Mouse (Mus musculus) intestine, postnatal 0 days (tissue): ENCODE data around the gene Angptl8. TPM values are rescaled to one million over a fixed set of nuclear protein-coding genes. Genes with fewer than 3 reads are reported as not detected.

Experiments
- ATAC-seq: fragments of 200-750 bp; cut with Nextera tagmentation; 2 replicates; pipeline ENCODE4 v1.8.0; 2017; ENCODE audit warnings: mild to moderate bottlenecking, moderate TSS enrichment, moderate library complexity
- H3K27ac ChIP-seq: fragments of 300-500 bp; sonication (generic); 2 replicates; pipeline ENCODE4 v1.5.1; 2014; ENCODE audit warnings: mild to moderate bottlenecking, low read depth, low read length, moderate library complexity
- H3K27me3 ChIP-seq: fragments of 300-500 bp; sonication (generic); replicated peaks from 2 replicates; pipeline ENCODE4 v1.6.1; 2014; ENCODE audit warnings: low read length, mixed read lengths; ENCODE audit not compliant: control insufficient read depth, insufficient read depth
- H3K36me3 ChIP-seq: fragments of 300-500 bp; sonication (generic); 2 replicates; pipeline ENCODE4 v1.6.1; 2014; ENCODE audit warnings: mild to moderate bottlenecking, moderate library complexity; ENCODE audit not compliant: control insufficient read depth, insufficient read depth
- H3K4me1 ChIP-seq: fragments of 300-500 bp; sonication (generic); replicated peaks from 2 replicates; pipeline ENCODE4 v1.6.1; 2014; ENCODE audit warnings: antibody characterized with exemption, low read length, mixed read lengths; ENCODE audit not compliant: control insufficient read depth, insufficient read depth
- H3K4me2 ChIP-seq: fragments of 300-500 bp; sonication (generic); replicated peaks from 2 replicates; pipeline ENCODE4 v1.6.1; 2014; ENCODE audit warnings: low read depth, mild to moderate bottlenecking, moderate library complexity
- H3K4me3 ChIP-seq: fragments of 300-500 bp; sonication (generic); 2 replicates; pipeline ENCODE4 v1.5.1; 2014; ENCODE audit warnings: low read depth, low read length
- H3K9ac ChIP-seq: fragments of 300-500 bp; sonication (generic); 2 replicates; pipeline ENCODE4 v1.6.1; 2014; ENCODE audit warnings: mild to moderate bottlenecking, low read depth, low read length
- H3K9me3 ChIP-seq: fragments of 300-500 bp; sonication (generic); 2 replicates; pipeline ENCODE4 v1.6.1; 2016; ENCODE audit warnings: mixed run types; ENCODE audit not compliant: control insufficient read depth
- CTCF ChIP-seq: sonication (generic); IDR thresholded peaks from 2 replicates; pipeline ENCODE4 v1.5.1; 2016; ENCODE audit warnings: low read depth, mild to moderate bottlenecking, control low read depth, antibody characterized with exemption, moderate library complexity
- WGBS: fragments of 180-500 bp; shearing (Covaris S2); extraction: QIAGEN DNeasy Blood & Tissue Kit; methylation state at CpG from one replicate; pipeline ENCODE4 v1.1.7; 2014; 5-methylcytosine and 5-hydroxymethylcytosine counted together
- polyA plus RNA-seq: library from polyadenylated mRNA; unstranded; fragments of >200 nt; fragmentation: Nextera tagmentation; extraction: Ambion mirVana; gene quantifications from 2 replicates; pipeline ENCODE4 v1.2.1, GENCODE M21; 2015

Angptl8 gene
- polyA plus RNA-seq, 1 experiment from 2014 or later = 15.9 TPM

DNA sequence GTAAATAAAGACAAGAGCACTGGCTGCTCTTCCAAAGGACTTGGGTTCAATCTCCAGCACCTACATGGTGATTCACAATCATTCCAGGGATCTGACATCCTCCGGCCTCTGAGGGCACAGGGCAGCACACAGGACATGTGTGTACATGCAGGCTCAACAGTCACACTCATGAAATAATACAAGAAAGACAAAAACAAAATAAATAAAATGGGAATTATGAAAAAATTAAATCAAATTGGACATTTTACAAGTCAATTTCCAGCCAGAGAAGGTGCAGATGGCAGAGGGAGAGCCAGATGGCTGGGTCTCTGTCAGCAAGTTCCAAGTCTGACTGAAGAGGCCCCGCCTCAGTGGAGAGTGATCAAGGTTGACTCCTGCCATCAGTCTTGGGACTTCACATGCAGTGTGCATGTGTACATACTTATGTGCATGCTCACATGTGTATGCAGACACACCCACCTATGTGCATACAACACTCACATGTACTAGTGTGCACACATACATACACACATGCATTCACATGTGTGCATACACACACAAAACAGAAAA, 16.1 kb upstream of the Angptl8 start:
- 88% methylated on average over 2 of the region's 2 CpGs for WGBS
- H3K36me3 ChIP-seq = peaks cover 56% of the 10 kb centered on the region
- ATAC-seq = no peak
- no peak overlapping the region for H3K4me3 ChIP-seq
- no peak overlapping the region for H3K4me2 ChIP-seq
- H3K9ac ChIP-seq = no peak overlapping the region
- no peaks in the 10 kb centered on the region for H3K27me3 ChIP-seq
- no peak overlapping the region for H3K27ac ChIP-seq
- no peaks in the 10 kb centered on the region for H3K9me3 ChIP-seq
- TF ChIP-seq CTCF = no peak
- no peaks in the 10 kb centered on the region for H3K4me1 ChIP-seq

DNA sequence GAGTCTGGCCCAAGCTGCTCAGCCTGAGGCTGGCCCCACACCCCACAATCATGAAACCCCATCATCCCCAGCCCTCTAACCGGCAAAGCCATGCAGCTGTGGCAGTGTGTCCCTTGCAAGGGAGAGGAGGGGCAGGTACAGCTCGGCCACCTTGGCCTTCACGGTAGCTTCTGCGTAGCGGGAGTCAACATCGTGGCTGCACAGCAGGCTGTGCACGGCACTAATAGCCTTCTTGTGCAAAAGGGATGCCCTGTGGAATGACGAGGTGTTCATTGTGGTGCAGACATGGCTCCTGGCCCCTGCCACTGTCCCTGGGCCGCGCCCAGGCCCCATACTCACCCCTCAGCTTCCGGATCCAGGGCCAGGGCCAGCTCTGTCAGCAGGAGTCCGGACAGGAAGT, 15.1 kb upstream of the Angptl8 start:
- no peaks in the 10 kb centered on the region for H3K9me3 ChIP-seq
- H3K36me3 ChIP-seq = peaks cover 48% of the 10 kb centered on the region
- no peak overlapping the region for H3K4me2 ChIP-seq
- no peak for TF ChIP-seq CTCF
- no peaks in the 10 kb centered on the region for H3K27me3 ChIP-seq
- 79% methylated on average over 12 of the region's 12 CpGs for WGBS
- no peaks in the 10 kb centered on the region for H3K4me1 ChIP-seq
- no peak for ATAC-seq
- no peak overlapping the region for H3K9ac ChIP-seq
- H3K4me3 ChIP-seq = no peak overlapping the region
- no peak overlapping the region for H3K27ac ChIP-seq

DNA sequence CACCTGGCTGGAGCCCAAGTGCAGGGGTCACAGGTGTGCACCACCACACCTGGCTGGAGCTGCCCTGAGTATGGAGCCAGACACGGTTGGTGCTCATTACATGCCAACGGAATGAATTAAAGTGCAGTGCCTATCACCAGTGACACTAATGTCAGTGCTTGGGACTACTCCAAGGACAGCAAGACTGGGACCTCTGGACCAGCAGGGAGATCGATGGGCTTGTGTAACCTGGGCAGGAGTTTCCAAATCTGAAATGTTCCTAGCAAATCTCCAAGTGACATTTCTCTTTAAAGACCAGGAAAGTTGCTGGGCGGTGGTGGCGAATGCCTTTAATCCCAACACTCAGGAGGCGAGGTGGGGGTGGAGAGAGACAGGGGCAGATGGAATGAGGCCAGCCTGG, 12.6 kb upstream of the Angptl8 start:
- Histone ChIP-seq H3K27me3 (no peaks in the 10 kb centered on the region), H3K9me3 (no peaks in the 10 kb centered on the region), H3K4me1 (no peaks in the 10 kb centered on the region), H3K9ac (no peak overlapping the region), H3K27ac (no peak overlapping the region), H3K4me2 (no peak overlapping the region), H3K36me3 (peaks cover 31% of the 10 kb centered on the region), H3K4me3 (no peak overlapping the region)
- no peak for TF ChIP-seq CTCF
- WGBS = 91% methylated on average over 6 of the region's 6 CpGs
- no peak for ATAC-seq

DNA sequence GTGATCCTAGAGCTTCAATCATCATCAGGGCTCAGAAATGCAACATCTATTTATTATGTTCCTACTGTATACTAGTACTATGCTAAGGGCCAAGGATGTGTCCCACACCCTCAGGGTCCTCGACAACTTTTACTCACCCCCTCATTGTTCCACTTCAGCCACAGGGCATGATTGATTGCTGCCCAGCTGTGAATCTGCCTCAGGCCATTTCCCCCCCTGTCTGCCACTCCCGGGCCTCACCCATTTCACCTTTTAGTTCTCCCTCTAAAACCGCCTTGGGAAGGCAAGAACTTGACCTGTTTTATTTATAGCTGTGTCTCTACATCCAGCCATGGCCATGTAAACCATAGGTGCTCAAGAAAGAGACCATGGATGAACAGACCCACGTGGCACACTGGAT, 11.4 kb upstream of the Angptl8 start:
- 60% methylated on average over 4 of the region's 4 CpGs for WGBS
- TF ChIP-seq CTCF = no peak
- H3K27ac ChIP-seq = no peak overlapping the region
- no peak overlapping the region for H3K9ac ChIP-seq
- no peak for ATAC-seq
- no peak overlapping the region for H3K4me2 ChIP-seq
- H3K36me3 ChIP-seq = peaks cover 31% of the 10 kb centered on the region
- no peaks in the 10 kb centered on the region for H3K9me3 ChIP-seq
- no peaks in the 10 kb centered on the region for H3K4me1 ChIP-seq
- H3K4me3 ChIP-seq = no peak overlapping the region
- H3K27me3 ChIP-seq = no peaks in the 10 kb centered on the region

DNA sequence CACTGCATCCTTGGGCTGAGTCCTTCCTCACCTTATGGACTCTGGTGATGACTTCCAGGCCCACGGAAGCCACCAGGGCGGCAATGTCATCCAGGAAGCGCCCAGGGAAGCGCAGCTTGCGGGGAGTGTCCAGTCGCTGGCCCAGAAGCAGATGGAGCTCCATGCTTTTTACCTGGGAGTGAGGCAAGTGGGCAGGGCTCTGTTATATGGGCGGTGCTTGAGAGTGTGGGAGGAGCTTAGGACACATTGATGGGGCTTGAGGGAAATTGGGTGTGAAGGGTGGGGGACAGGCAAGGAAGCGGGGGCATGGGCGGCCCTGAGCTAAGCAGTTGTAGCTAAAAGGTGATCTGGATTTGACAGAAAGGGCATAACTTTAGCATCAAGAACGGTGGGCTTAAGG, 10.9 kb upstream of the Angptl8 start:
- no peak for ATAC-seq
- no peaks in the 10 kb centered on the region for H3K9me3 ChIP-seq
- no peak for TF ChIP-seq CTCF
- H3K4me2 ChIP-seq = no peak overlapping the region
- H3K36me3 ChIP-seq = peaks cover 30% of the 10 kb centered on the region
- H3K4me1 ChIP-seq = no peaks in the 10 kb centered on the region
- H3K27me3 ChIP-seq = no peaks in the 10 kb centered on the region
- H3K27ac ChIP-seq = no peak overlapping the region
- H3K4me3 ChIP-seq = no peak overlapping the region
- 68% methylated on average over 10 of the region's 10 CpGs for WGBS
- no peak overlapping the region for H3K9ac ChIP-seq

DNA sequence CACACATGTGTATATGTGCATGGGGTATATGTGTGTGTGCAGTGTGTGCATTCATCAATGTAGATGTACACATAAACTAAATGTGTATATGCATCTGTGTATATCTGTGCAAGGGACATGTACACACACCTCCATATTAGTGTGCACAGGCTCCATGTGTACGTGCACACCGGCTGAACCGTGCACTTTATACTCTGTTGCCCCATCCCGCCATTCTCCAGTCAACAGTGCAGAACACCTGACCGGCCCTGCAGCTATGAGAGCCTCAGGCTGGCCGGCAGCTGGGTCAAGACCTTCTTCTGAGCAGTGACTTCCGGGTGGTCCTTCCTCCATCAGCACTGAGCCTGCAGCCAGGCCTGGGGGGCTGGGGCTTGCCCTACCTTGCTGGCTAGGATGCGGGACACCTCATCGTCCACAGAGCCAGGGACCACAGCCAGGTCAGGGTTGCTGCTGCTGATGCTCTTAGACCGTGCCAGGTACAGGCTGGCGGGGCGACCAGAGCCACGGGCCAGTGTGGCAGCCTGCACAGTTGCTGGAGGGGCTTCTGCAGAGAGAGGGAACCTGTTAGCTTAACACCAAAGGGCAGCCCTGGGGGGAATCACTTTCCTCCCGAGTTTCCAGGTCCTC, 5.4 kb upstream of the Angptl8 start:
- Histone ChIP-seq H3K36me3 (peaks cover 51% of the 10 kb centered on the region), H3K27ac (no peak overlapping the region), H3K9ac (no peak overlapping the region), H3K9me3 (no peaks in the 10 kb centered on the region), H3K27me3 (no peaks in the 10 kb centered on the region), H3K4me3 (no peak overlapping the region), H3K4me2 (no peak overlapping the region), H3K4me1 (no peaks in the 10 kb centered on the region)
- no peak for ATAC-seq
- 85% methylated on average over 14 of the region's 14 CpGs for WGBS
- TF ChIP-seq CTCF = no peak
